Mouse (Mus musculus) limb, embryonic 12.5 days (tissue): Measurements from ENCODE around the gene Chrna5. TPM values are rescaled to one million over a fixed set of nuclear protein-coding genes. Genes with fewer than 3 reads are reported as not detected.
A peak's percentile ranks its signal among the peaks of the same experiment; 100 is the strongest.

Source experiments
- ATAC-seq: fragments of 200-750 bp; cut with Nextera tagmentation; 2 replicates; pipeline ENCODE4 v1.8.0; 2017; ENCODE audit warnings: low read depth, moderate TSS enrichment; ENCODE audit not compliant: insufficient number of reproducible peaks, insufficient read depth, low FRiP score, low TSS enrichment
- H3K27ac ChIP-seq: fragments of 300-500 bp; sonication (generic); 2 replicates; pipeline ENCODE4 v1.5.1; 2016; ENCODE audit warnings: mild to moderate bottlenecking, moderate library complexity
- H3K27me3 ChIP-seq: fragments of 300-500 bp; sonication (generic); 2 replicates; pipeline ENCODE4 v1.6.1; 2016; ENCODE audit warnings: mild to moderate bottlenecking, moderate library complexity
- H3K36me3 ChIP-seq: fragments of 300-500 bp; sonication (generic); 2 replicates; pipeline ENCODE4 v1.6.1; 2016; ENCODE audit warnings: mild to moderate bottlenecking, moderate library complexity
- H3K4me1 ChIP-seq: fragments of 300-500 bp; sonication (generic); replicated peaks from 2 replicates; pipeline ENCODE4 v1.6.1; 2016
- H3K4me2 ChIP-seq: fragments of 300-500 bp; sonication (generic); 2 replicates; pipeline ENCODE4 v1.6.1; 2016; ENCODE audit warnings: mild to moderate bottlenecking, moderate library complexity
- H3K4me3 ChIP-seq: fragments of 300-500 bp; sonication (generic); replicated peaks from 2 replicates; pipeline ENCODE4 v1.5.1; 2016; ENCODE audit warnings: mild to moderate bottlenecking
- H3K9ac ChIP-seq: fragments of 300-500 bp; sonication (generic); replicated peaks from 2 replicates; pipeline ENCODE4 v1.6.1; 2016; ENCODE audit warnings: mild to moderate bottlenecking, moderate library complexity
- H3K9me3 ChIP-seq: fragments of 300-500 bp; sonication (generic); 2 replicates; pipeline ENCODE4 v1.6.1; 2016; ENCODE audit warnings: mild to moderate bottlenecking, moderate library complexity
- WGBS: fragments of 180-500 bp; shearing (Covaris S2); methylation state at CpG from one replicate; pipeline ENCODE4 v1.1.7; 2016; 5-methylcytosine and 5-hydroxymethylcytosine counted together
- polyA plus RNA-seq: library from polyadenylated mRNA; unstranded; fragments of >200 nt; fragmentation: Nextera tagmentation; extraction: Ambion mirVana; gene quantifications from 2 replicates; pipeline ENCODE4 v1.2.1, GENCODE M21; 2016

Chrna5 gene
- polyA plus RNA-seq, 1 experiment from 2014 or later, result 1.1 TPM

- ATAC-seq, result peak; percentile 79
- H3K9ac ChIP-seq, result peak within 1 kb of the TSS; percentile 59
- H3K4me3 ChIP-seq, result peak within 1 kb of the TSS; percentile 57
- peak within 1 kb of the TSS; percentile 86 for H3K4me2 ChIP-seq
- H3K27me3 ChIP-seq, result peaks cover 22% of the 10 kb centered on the region; the same call in 1 of the 2 replicates
- H3K4me1 ChIP-seq, result peaks cover 11% of the 10 kb centered on the region
- no peaks in the 10 kb centered on the region; the same call in 1 of the 2 replicates for H3K9me3 ChIP-seq
- no peak within 1 kb of the TSS for H3K27ac ChIP-seq
- WGBS, result under 1% methylated on average over 23 of the region's 23 CpGs
- no peaks in the 10 kb centered on the region for H3K36me3 ChIP-seq
Measured at GRCm38 (mm10) chr9:55048211-55048880, 67.7 kb downstream of the Chrna5 start, which contains the start of gene Chrnb4. Gene Chrnb4 (minus strand): TSS chr9:55048779.

GRCm38 (mm10) chr9:55055386-55055930 is 74.8 kb downstream of the Chrna5 start:
- Histone ChIP-seq H3K36me3 (no peaks in the 10 kb centered on the region), H3K4me1 (no peaks in the 10 kb centered on the region), H3K27me3 (no peaks in the 10 kb centered on the region), H3K9me3 (no peaks in the 10 kb centered on the region; the same call in 1 of the 2 replicates), H3K4me2 (no peak overlapping the region), H3K4me3 (no peak overlapping the region), H3K27ac (no peak overlapping the region), H3K9ac (no peak overlapping the region)
- no peak for ATAC-seq
- WGBS, result 90% methylated on average over 2 of the region's 2 CpGs

Other genes starting within 250 kb of the Chrna5 start
- gene Wdr61, start 246.4 kb upstream of the Chrna5 start, polyA plus RNA-seq, result 155 and 166 TPM in 2 replicates
- 302 and 358 TPM in 2 replicates for gene Crabp1, start 216.1 kb upstream of the Chrna5 start, polyA plus RNA-seq
- 53.2 and 55.9 TPM in 2 replicates for gene Ireb2, start 117.1 kb upstream of the Chrna5 start, polyA plus RNA-seq
- 6.3 and 7.6 TPM in 2 replicates for gene Hykk, start 63.6 kb upstream of the Chrna5 start, polyA plus RNA-seq
- 311 and 312 TPM in 2 replicates for gene Psma4, start 30.1 kb upstream of the Chrna5 start, polyA plus RNA-seq
- 1.2 and 1.4 TPM in 2 replicates for gene AY074887, start 29.9 kb upstream of the Chrna5 start, polyA plus RNA-seq
- gene Chrna3, start 45.7 kb downstream of the Chrna5 start, polyA plus RNA-seq, result 0.08 TPM in 1 of 2 replicates, not detected in the other
- gene Chrnb4, start 67.9 kb downstream of the Chrna5 start, polyA plus RNA-seq, result 0.13 TPM in 1 of 2 replicates, not detected in the other
- gene Ube2q2, start 168.0 kb downstream of the Chrna5 start, polyA plus RNA-seq, result 45.1 and 48.3 TPM in 2 replicates
- gene Fbxo22, start 228.0 kb downstream of the Chrna5 start, polyA plus RNA-seq, result 71.5 and 73.6 TPM in 2 replicates